Mouse (Mus musculus) hindbrain, postnatal 0 days (tissue): ENCODE results near the gene Sdc4. TPM values are rescaled to one million over a fixed set of nuclear protein-coding genes. Genes with fewer than 3 reads are reported as not detected.

Experiments used
- ATAC-seq: fragments of 200-750 bp; cut with Nextera tagmentation; 2 replicates; pipeline ENCODE4 v1.8.0; 2017; ENCODE audit warnings: mild to moderate bottlenecking, moderate TSS enrichment, moderate library complexity
- DNase-seq: peaks from one replicate; pipeline ENCODE4 v3.0.0-alpha.2; 2015; ENCODE audit warnings: low spot score
- H3K27ac ChIP-seq: fragments of 300-500 bp; sonication (generic); 2 replicates; pipeline ENCODE4 v1.5.1; 2014; ENCODE audit warnings: mild to moderate bottlenecking
- H3K27me3 ChIP-seq: fragments of 300-500 bp; sonication (generic); 2 replicates; pipeline ENCODE4 v1.6.1; 2014; ENCODE audit warnings: low read length, mixed read lengths; ENCODE audit not compliant: insufficient read depth
- H3K36me3 ChIP-seq: fragments of 300-500 bp; sonication (generic); 2 replicates; pipeline ENCODE4 v1.6.1; 2014; ENCODE audit warnings: low read length, mixed read lengths; ENCODE audit not compliant: insufficient read depth
- H3K4me1 ChIP-seq: fragments of 300-500 bp; sonication (generic); 2 replicates; pipeline ENCODE4 v1.6.1; 2014; ENCODE audit warnings: antibody characterized with exemption, low read length, mixed read lengths; ENCODE audit not compliant: insufficient read depth
- H3K4me2 ChIP-seq: fragments of 300-500 bp; sonication (generic); 2 replicates; pipeline ENCODE4 v1.6.1; 2014; ENCODE audit warnings: low read depth, mild to moderate bottlenecking, low read length, moderate library complexity, mixed read lengths
- H3K4me3 ChIP-seq: fragments of 300-500 bp; sonication (generic); 2 replicates; pipeline ENCODE4 v1.5.1; 2014; ENCODE audit warnings: low read length
- H3K9ac ChIP-seq: fragments of 300-500 bp; sonication (generic); replicated peaks from 2 replicates; pipeline ENCODE4 v1.6.1; 2014; ENCODE audit warnings: mild to moderate bottlenecking, low read length, moderate library complexity, mixed read lengths
- H3K9me3 ChIP-seq: fragments of 300-500 bp; sonication (generic); 2 replicates; pipeline ENCODE4 v1.6.1; 2016; ENCODE audit warnings: low read length, mixed read lengths
- CTCF ChIP-seq: IDR thresholded peaks from 2 replicates; pipeline ENCODE4 v1.5.1; 2016; ENCODE audit warnings: antibody characterized with exemption, control low read depth, low read depth
- WGBS: fragments of 180-500 bp; shearing (Covaris S2); extraction: QIAGEN DNeasy Blood & Tissue Kit; methylation state at CpG from one replicate; pipeline ENCODE4 v1.1.7; 2014; 5-methylcytosine and 5-hydroxymethylcytosine counted together
- polyA plus RNA-seq: library from polyadenylated mRNA; unstranded; fragments of >200 nt; fragmentation: Nextera tagmentation; extraction: Ambion mirVana; gene quantifications from 2 replicates; pipeline ENCODE4 v1.2.1, GENCODE M21; 2015
- total RNA-seq: library from RNA; depleted of rRNA; stranded (reverse); fragments of >200 nt; gene quantifications from 2 replicates; pipeline ENCODE4 v1.2.3, GENCODE M21; 2014

The Sdc4 gene
- total and polyA plus RNA-seq, 2 experiments from 2014 or later, result 31.1 to 36.7 TPM

GRCm38 (mm10) chr2:164405519-164405918, 38.2 kb downstream of the Sdc4 start:
- H3K36me3 ChIP-seq, result no peaks in the 10 kb centered on the region
- TF ChIP-seq CTCF, result no peak
- no peak overlapping the region for H3K9ac ChIP-seq
- no peak overlapping the region for H3K4me3 ChIP-seq
- DNase-seq (no peak), ATAC-seq (no peak)
- H3K4me2 ChIP-seq, result no peak overlapping the region
- no peaks in the 10 kb centered on the region for H3K9me3 ChIP-seq
- peaks cover 65% of the 10 kb centered on the region for H3K27me3 ChIP-seq
- 50% methylated on average over 5 of the region's 5 CpGs for WGBS
- no peak overlapping the region for H3K27ac ChIP-seq
- peaks cover 15% of the 10 kb centered on the region for H3K4me1 ChIP-seq

- DNase-seq (no peak), ATAC-seq (no peak)
- Histone ChIP-seq H3K4me3 (peak within 1 kb of the TSS; percentile 31), H3K27me3 (peaks cover 68% of the 10 kb centered on the region), H3K9me3 (no peaks in the 10 kb centered on the region), H3K27ac (no peak within 1 kb of the TSS), H3K4me1 (peaks cover 17% of the 10 kb centered on the region), H3K9ac (peak within 1 kb of the TSS; percentile 30; the same call in 1 of the 2 replicates), H3K36me3 (no peaks in the 10 kb centered on the region), H3K4me2 (peak within 1 kb of the TSS; percentile 58)
- 12% methylated on average over 9 of the region's 9 CpGs for WGBS
- no peak for TF ChIP-seq CTCF
Observed at GRCm38 (mm10) chr2:164405060-164405459, 38.6 kb downstream of the Sdc4 start, which contains the start of gene Matn4. Matn4 (minus strand) TSS chr2:164405160.

GRCm38 (mm10) chr2:164404082-164404990, 39.4 kb downstream of the Sdc4 start:
- no peak for TF ChIP-seq CTCF
- DNase-seq, result no peak
- H3K36me3 ChIP-seq, result no peaks in the 10 kb centered on the region

GRCm38 (mm10) chr2:164403396-164404081, 40.1 kb downstream of the Sdc4 start:
- Histone ChIP-seq H3K9me3 (no peaks in the 10 kb centered on the region), H3K36me3 (no peaks in the 10 kb centered on the region), H3K27me3 (peaks cover 75% of the 10 kb centered on the region), H3K4me1 (peaks cover 17% of the 10 kb centered on the region), H3K9ac (no peak overlapping the region), H3K27ac (no peak overlapping the region; the same call in 1 of the 2 replicates), H3K4me3 (no peak overlapping the region), H3K4me2 (0 out of 2 replicates have a peak overlapping the region, but pooled peaks have one; percentile 58)
- no peak for TF ChIP-seq CTCF
- 12% methylated on average over 14 of the region's 14 CpGs for WGBS
- no peak for DNase-seq
- peak; percentile 15; the same call in 1 of the 2 replicates for ATAC-seq

More at GRCm38 (mm10) chr2:164404082-164404990, 39.4 kb downstream of the Sdc4 start:
- H3K9ac ChIP-seq, result peak overlapping the region; percentile 30; the same call in 1 of the 2 replicates
- H3K27me3 ChIP-seq, result peaks cover 75% of the 10 kb centered on the region
- peak overlapping the region; percentile 58 for H3K4me2 ChIP-seq
- peak overlapping the region; percentile 31 for H3K4me3 ChIP-seq
- peaks cover 17% of the 10 kb centered on the region for H3K4me1 ChIP-seq
- H3K27ac ChIP-seq, result no peak overlapping the region
- no peaks in the 10 kb centered on the region for H3K9me3 ChIP-seq
- no peak for ATAC-seq
- 2% methylated on average over 43 of the region's 49 CpGs for WGBS

GRCm38 (mm10) chr2:164402906-164403305, 40.8 kb downstream of the Sdc4 start, which contains the start of gene Rbpjl:
Rbpjl (plus strand) TSS chr2:164403141.
- H3K4me1 ChIP-seq, result peaks cover 17% of the 10 kb centered on the region
- ATAC-seq (peak; percentile 50; the same call in 1 of the 2 replicates), DNase-seq (peak; percentile 84)
- 5% methylated on average over 17 of the region's 17 CpGs for WGBS
- no peak within 1 kb of the TSS for H3K9ac ChIP-seq
- H3K4me2 ChIP-seq, result 0 out of 2 replicates have a peak within 1 kb of the TSS, but pooled peaks have one; percentile 58
- H3K27ac ChIP-seq, result no peak within 1 kb of the TSS; the same call in 1 of the 2 replicates
- peaks cover 69% of the 10 kb centered on the region for H3K27me3 ChIP-seq
- no peak within 1 kb of the TSS for H3K4me3 ChIP-seq
- no peaks in the 10 kb centered on the region for H3K36me3 ChIP-seq
- peak; percentile 86 for TF ChIP-seq CTCF
- H3K9me3 ChIP-seq, result no peaks in the 10 kb centered on the region

GRCm38 (mm10) chr2:164396911-164397310, 46.8 kb downstream of the Sdc4 start:
- peaks cover 20% of the 10 kb centered on the region for H3K27me3 ChIP-seq
- TF ChIP-seq CTCF, result no peak
- no peak overlapping the region for H3K9ac ChIP-seq
- H3K9me3 ChIP-seq, result no peaks in the 10 kb centered on the region
- DNase-seq, result no peak
- no peaks in the 10 kb centered on the region for H3K36me3 ChIP-seq
- 0 out of 2 replicates have a peak, but pooled peaks cover 5% of the 10 kb centered on the region for H3K4me1 ChIP-seq
- WGBS, result 77% methylated on average over 12 of the region's 12 CpGs
- ATAC-seq, result no peak
- H3K4me3 ChIP-seq, result no peak overlapping the region
- H3K4me2 ChIP-seq, result no peak overlapping the region
- no peak overlapping the region for H3K27ac ChIP-seq
